Mouse (Mus musculus) heart, embryonic 15.5 days (tissue): ENCODE results near the gene Kdm1b. TPM values are rescaled to one million over a fixed set of nuclear protein-coding genes. Genes with fewer than 3 reads are reported as not detected.

Experiments
- ATAC-seq: fragments of 200-750 bp; cut with Nextera tagmentation; replicated peaks from 2 replicates; pipeline ENCODE4 v1.8.0; 2017; ENCODE audit warnings: low read depth, moderate TSS enrichment; ENCODE audit not compliant: insufficient number of reproducible peaks, insufficient read depth, low FRiP score
- H3K27ac ChIP-seq: fragments of 300-500 bp; sonication (generic); 2 replicates; pipeline ENCODE4 v1.5.1; 2015; ENCODE audit warnings: mild to moderate bottlenecking, inconsistent platforms
- H3K27me3 ChIP-seq: fragments of 300-500 bp; sonication (generic); 2 replicates; pipeline ENCODE4 v1.6.1; 2015; ENCODE audit warnings: inconsistent platforms
- H3K36me3 ChIP-seq: fragments of 300-500 bp; sonication (generic); 2 replicates; pipeline ENCODE4 v1.6.1; 2015; ENCODE audit warnings: mild to moderate bottlenecking, inconsistent platforms
- H3K4me1 ChIP-seq: fragments of 300-500 bp; sonication (generic); replicated peaks from 2 replicates; pipeline ENCODE4 v1.6.1; 2015; ENCODE audit warnings: inconsistent platforms
- H3K4me2 ChIP-seq: fragments of 300-500 bp; sonication (generic); 2 replicates; pipeline ENCODE4 v1.6.1; 2015; ENCODE audit warnings: inconsistent platforms, mild to moderate bottlenecking, moderate library complexity
- H3K4me3 ChIP-seq: fragments of 300-500 bp; sonication (generic); 2 replicates; pipeline ENCODE4 v1.5.1; 2015; ENCODE audit warnings: mild to moderate bottlenecking, inconsistent platforms
- H3K9ac ChIP-seq: fragments of 300-500 bp; sonication (generic); 2 replicates; pipeline ENCODE4 v1.6.1; 2015; ENCODE audit warnings: mild to moderate bottlenecking, inconsistent platforms
- H3K9me3 ChIP-seq: fragments of 300-500 bp; sonication (generic); replicated peaks from 2 replicates; pipeline ENCODE4 v1.6.1; 2016; ENCODE audit warnings: inconsistent platforms
- WGBS: fragments of 180-500 bp; shearing (Covaris S2); methylation state at CpG from one replicate; pipeline ENCODE4 v1.1.7; 2015; ENCODE audit warnings: mixed read lengths; 5-methylcytosine and 5-hydroxymethylcytosine counted together
- polyA plus RNA-seq: library from polyadenylated mRNA; unstranded; fragments of >200 nt; fragmentation: Nextera tagmentation; extraction: Ambion mirVana; gene quantifications from 2 replicates; pipeline ENCODE4 v1.2.1, GENCODE M21; 2015

The Kdm1b gene
- polyA plus RNA-seq, 1 experiment from 2014 or later, result 6.1 TPM

- Histone ChIP-seq H3K9me3 (no peaks in the 10 kb centered on the region), H3K9ac (no peak overlapping the region), H3K4me3 (no peak overlapping the region), H3K4me2 (no peak overlapping the region), H3K4me1 (peaks cover under 1% of the 10 kb centered on the region; the same call in 1 of the 2 replicates), H3K36me3 (0 out of 2 replicates have a peak, but pooled peaks cover 4% of the 10 kb centered on the region), H3K27ac (no peak overlapping the region), H3K27me3 (no peaks in the 10 kb centered on the region)
- WGBS, result 83% methylated on average over 7 of the region's 7 CpGs
- ATAC-seq, result no peak
These were observed 91.5 kb downstream of the Kdm1b start for GRCm38 (mm10) chr13:47134836-47135235.

Other genes starting within 250 kb of the Kdm1b start
- 41.6 and 45.3 TPM in 2 replicates for gene Kif13a, start 113.6 kb upstream of the Kdm1b start, polyA plus RNA-seq
- gene Nhlrc1, start 28.6 kb upstream of the Kdm1b start, polyA plus RNA-seq, result 3.8 and 4.2 TPM in 2 replicates
- 13.6 and 13.9 TPM in 2 replicates for gene Tpmt, start 1.2 kb downstream of the Kdm1b start, polyA plus RNA-seq
- 141 and 143 TPM in 2 replicates for gene Dek, start 62.7 kb downstream of the Kdm1b start, polyA plus RNA-seq
- 1.5 and 1.7 TPM in 2 replicates for gene Rnf144b, start 79.2 kb downstream of the Kdm1b start, polyA plus RNA-seq